Mouse (Mus musculus): Measurements from ENCODE around the gene Eef1e1. TPM values are rescaled to one million over a fixed set of nuclear protein-coding genes. Genes with fewer than 3 reads are reported as not detected.

Gene Eef1e1
- polyA plus RNA-seq, 1 experiment from 2014 or later, result 91.6 TPM

- Histone ChIP-seq H3K9ac (no peak overlapping the region), H3K27me3 (no peaks in the 10 kb centered on the region), H3K9me3 (no peaks in the 10 kb centered on the region), H3K4me1 (replicated peaks) (peaks cover 5% of the 10 kb centered on the region; the same call in 1 of the 2 replicates), H3K4me2 (no peak overlapping the region), H3K36me3 (0 out of 2 replicates have a peak, but pooled peaks cover 7% of the 10 kb centered on the region), H3K27ac (no peak overlapping the region), H3K4me3 (no peak overlapping the region)
- WGBS, result 66% methylated on average over 3 of the region's 3 CpGs
- ATAC-seq (ENCODE audit: low FRiP score), result no peak
Measured at GRCm38 (mm10) chr13:38597076-38597475, 61.8 kb downstream of the Eef1e1 start.

GRCm38 (mm10) chr13:38596461-38596860 is 62.4 kb downstream of the Eef1e1 start:
- WGBS, result 85% methylated on average over 4 of the region's 4 CpGs
- no peaks in the 10 kb centered on the region for H3K27me3 ChIP-seq
- H3K4me3 ChIP-seq, result no peak overlapping the region
- 0 out of 2 replicates have a peak, but pooled peaks cover 5% of the 10 kb centered on the region for H3K4me1 ChIP-seq (replicated peaks)
- 0 out of 2 replicates have a peak, but pooled peaks cover 6% of the 10 kb centered on the region for H3K36me3 ChIP-seq
- H3K9me3 ChIP-seq, result no peaks in the 10 kb centered on the region
- H3K27ac ChIP-seq, result no peak overlapping the region
- no peak for ATAC-seq (ENCODE audit: low FRiP score)
- no peak overlapping the region for H3K4me2 ChIP-seq
- no peak overlapping the region for H3K9ac ChIP-seq

Other genes with a start within 250 kb of the Eef1e1 start
- 81.0 and 85.4 TPM in 2 replicates for gene Txndc5, start 130.2 kb downstream of the Eef1e1 start, polyA plus RNA-seq (2015; fragmentation: Nextera tagmentation; extraction: Ambion mirVana)
- gene Bloc1s5, start 23.9 kb downstream of the Eef1e1 start, polyA plus RNA-seq (2015; fragmentation: Nextera tagmentation; extraction: Ambion mirVana), result 25.0 and 26.0 TPM in 2 replicates

Data from hindbrain, embryonic 13.5 days (tissue).